ENCODE assay signal across 10 mouse cellular contexts in genomic region chr2:103625349-103625932, GRCm38 (mm10). TPM values are rescaled to one million over a fixed set of nuclear protein-coding genes. Genes with fewer than 3 reads are reported as not detected.
A peak's percentile ranks its signal among the peaks of the same experiment; 100 is the strongest.
DNase-seq lines count a peak whose midpoint lies in the region; ATAC-seq lines count a peak whose summit lies in the region.
"Had no signal": no experiment of that assay in that cellular context is flagged by ENCODE, and none has a peak within 500 bp of the region (broad histone marks: within the 10 kb centered on the region; RNA-seq: fewer than 3 reads in every experiment).

No protein-coding gene starts in this region.

- no peaks in the 10 kb centered on the region for H3K9me3 ChIP-seq in heart, embryonic 11.5 days (replicated peaks; ENCODE audit: control insufficient read depth, low read length)
- no peaks in the 10 kb centered on the region for H3K9me3 ChIP-seq in embryonic facial prominence, embryonic 11.5 days (replicated peaks; ENCODE audit: control insufficient read depth, low read length)
- H3K9me3 ChIP-seq in midbrain, embryonic 16.5 days (replicated peaks; ENCODE audit: control insufficient read depth, low read length, poor library complexity, severe bottlenecking) = no peaks in the 10 kb centered on the region
- H3K9me3 ChIP-seq: lung, embryonic 15.5 days had no signal

- ATAC-seq in heart, embryonic 11.5 days (replicated peaks; ENCODE audit: insufficient number of reproducible peaks, low FRiP score, low TSS enrichment) = peak; percentile 63; the same call in 1 of the 2 replicates
- peak; percentile 89 for ATAC-seq in embryonic facial prominence, embryonic 11.5 days (replicated peaks; ENCODE audit: insufficient number of reproducible peaks, low FRiP score, low TSS enrichment, low read depth)
- ATAC-seq in inflammation-experienced regulatory T-cells, adult 6 months = peak; percentile 15
- peak; percentile 81 for ATAC-seq in midbrain, embryonic 16.5 days

- 10% methylated on average over 7 of the region's 7 CpGs for WGBS in heart, embryonic 11.5 days (ENCODE audit: insufficient replicate concordance)
- WGBS in embryonic facial prominence, embryonic 11.5 days = 11% methylated on average over 7 of the region's 7 CpGs
- WGBS in midbrain, embryonic 16.5 days = 5% methylated on average over 7 of the region's 7 CpGs

- no peaks in the 10 kb centered on the region for H3K36me3 ChIP-seq in heart, embryonic 11.5 days (ENCODE audit: control insufficient read depth, insufficient read depth, low read length)
- H3K36me3 ChIP-seq in embryonic facial prominence, embryonic 11.5 days (replicated peaks; ENCODE audit: control insufficient read depth, insufficient read depth, low read depth, low read length) = no peaks in the 10 kb centered on the region
- H3K36me3 ChIP-seq in midbrain, embryonic 16.5 days (ENCODE audit: control insufficient read depth, insufficient read depth, low read length) = no peaks in the 10 kb centered on the region
- H3K36me3 ChIP-seq: lung, embryonic 15.5 days had no signal

- H3K27me3 ChIP-seq in heart, embryonic 11.5 days (ENCODE audit: control insufficient read depth, insufficient read depth, low read length) = no peaks in the 10 kb centered on the region
- no peaks in the 10 kb centered on the region for H3K27me3 ChIP-seq in embryonic facial prominence, embryonic 11.5 days (ENCODE audit: control insufficient read depth, insufficient read depth, low read length)
- no peaks in the 10 kb centered on the region for H3K27me3 ChIP-seq in midbrain, embryonic 16.5 days (ENCODE audit: control insufficient read depth, insufficient read depth, low read depth, low read length)
- H3K27me3 ChIP-seq: lung, embryonic 15.5 days had no signal

- no peak overlapping the region for H3K4me3 ChIP-seq in heart, embryonic 11.5 days (ENCODE audit: low read depth, low read length)
- no peak overlapping the region for H3K4me3 ChIP-seq in embryonic facial prominence, embryonic 11.5 days (ENCODE audit: low read depth, low read length)
- H3K4me3 ChIP-seq in midbrain, embryonic 16.5 days (ENCODE audit: low read depth, low read length) = no peak overlapping the region
- H3K4me3 ChIP-seq: lung, embryonic 15.5 days had no signal

- peak overlapping the region; percentile 38; the same call in 1 of the 2 replicates for H3K27ac ChIP-seq in heart, embryonic 11.5 days (ENCODE audit: low read depth, low read length)
- no peak overlapping the region for H3K27ac ChIP-seq in embryonic facial prominence, embryonic 11.5 days (replicated peaks; ENCODE audit: low read depth, low read length)
- peak overlapping the region; percentile 71 for H3K27ac ChIP-seq in midbrain, embryonic 16.5 days (ENCODE audit: low read length)
- H3K27ac ChIP-seq: lung, embryonic 15.5 days had no signal

- H3K4me1 ChIP-seq in heart, embryonic 11.5 days (ENCODE audit: control insufficient read depth, insufficient read depth, low read length) = peaks cover 61% of the 10 kb centered on the region
- H3K4me1 ChIP-seq in embryonic facial prominence, embryonic 11.5 days (ENCODE audit: control insufficient read depth, insufficient read depth, low read length) = no peaks in the 10 kb centered on the region
- peaks cover 29% of the 10 kb centered on the region for H3K4me1 ChIP-seq in midbrain, embryonic 16.5 days (ENCODE audit: control insufficient read depth, insufficient read depth, low read length)

- intact Hi-C loops in heart, postnatal 10 days (cut with DNase I) = no loop called here

- H3K4me2 ChIP-seq in heart, embryonic 11.5 days = peak overlapping the region; percentile 34
- no peak overlapping the region for H3K4me2 ChIP-seq in embryonic facial prominence, embryonic 11.5 days (ENCODE audit: low read depth, low read length)
- H3K4me2 ChIP-seq in midbrain, embryonic 16.5 days (ENCODE audit: low read length) = no peak overlapping the region
- H3K4me2 ChIP-seq: lung, embryonic 15.5 days had no signal

- DNase-seq in heart, postnatal 10 days = no peak
- DNase-seq in embryonic facial prominence, embryonic 11.5 days (ENCODE audit: low spot score) = peak; percentile 75
- DNase-seq in adrenal gland, adult 18-20 months (ENCODE audit: low spot score in 2 of 2) = no peak
- DNase-seq in layer of hippocampus, postnatal 36 days = no peak
- DNase-seq in urinary bladder, adult 18-20 months (ENCODE audit: low spot score in 2 of 2) = no peak
- DNase-seq: gastrocnemius, postnatal 14 days had no signal

- no peak overlapping the region; the same call in 1 of the 2 replicates for H3K9ac ChIP-seq in heart, embryonic 11.5 days (ENCODE audit: low read depth, low read length)
- no peak overlapping the region for H3K9ac ChIP-seq in embryonic facial prominence, embryonic 11.5 days (replicated peaks; ENCODE audit: low read length)
- no peak overlapping the region for H3K9ac ChIP-seq in midbrain, embryonic 16.5 days (ENCODE audit: low read depth, low read length)
- H3K9ac ChIP-seq: lung, embryonic 15.5 days had no signal

RNA-seq across cellular contexts. Expression of gene Abtb2, which starts 59.3 kb away (rescaled TPM):
- polyA plus RNA-seq in heart, embryonic 11.5 days (2014; fragmentation: Nextera tagmentation; extraction: Ambion mirVana) = 15.6 and 20.6 TPM in 2 replicates
- 10 to 100 TPM; 21.1 to 27.6 TPM for total RNA-seq in heart, postnatal 10 days (2021)
- 9.7 and 10.2 TPM in 2 replicates for polyA plus RNA-seq in embryonic facial prominence, embryonic 11.5 days (2014; fragmentation: Nextera tagmentation; extraction: Ambion mirVana)
- polyA plus RNA-seq in inflammation-experienced regulatory T-cells, adult 6 months (2017; shearing (Covaris generic)) = 10 to 100 TPM in 2 of 3 experiments, 1 to 10 TPM in 1; 7.6 to 11.6 (median 10.8) TPM
- 8.7 and 9.0 TPM in 2 replicates for polyA plus RNA-seq in midbrain, embryonic 16.5 days (2015; fragmentation: Nextera tagmentation; extraction: Ambion mirVana)
- 10 to 100 TPM; 17.3 to 74.9 TPM for total RNA-seq in adrenal gland, adult 18-20 months (2021)
- total RNA-seq in layer of hippocampus, postnatal 36 days (2021) = 10 to 100 TPM; 11.8 to 12.0 TPM

Comparison
In these comparisons a context has a peak if more than half of its experiments do, and no peak if none do; other contexts are left out.
1. ATAC-seq: peak in every context shown above with its lines; median percentile 89 in embryonic facial prominence, embryonic 11.5 days; 81 in midbrain, embryonic 16.5 days; 63 in heart, embryonic 11.5 days; 15 in inflammation-experienced regulatory T-cells, adult 6 months.